Mouse (Mus musculus) kidney, adult 18-20 months (tissue): Measurements from ENCODE around the gene Dlat.

ENCODE experiments used
- DNase-seq: peaks from one replicate; pipeline ENCODE4 v3.0.0; 2021

Gene Dlat

GRCm38 (mm10) chr9:50590856-50591518 lies 68.6 kb downstream of the Dlat start:
- no peak for DNase-seq

- no peak for DNase-seq
These were observed 72.6 kb downstream of the Dlat start for GRCm38 (mm10) chr9:50586955-50587354.

DNA sequence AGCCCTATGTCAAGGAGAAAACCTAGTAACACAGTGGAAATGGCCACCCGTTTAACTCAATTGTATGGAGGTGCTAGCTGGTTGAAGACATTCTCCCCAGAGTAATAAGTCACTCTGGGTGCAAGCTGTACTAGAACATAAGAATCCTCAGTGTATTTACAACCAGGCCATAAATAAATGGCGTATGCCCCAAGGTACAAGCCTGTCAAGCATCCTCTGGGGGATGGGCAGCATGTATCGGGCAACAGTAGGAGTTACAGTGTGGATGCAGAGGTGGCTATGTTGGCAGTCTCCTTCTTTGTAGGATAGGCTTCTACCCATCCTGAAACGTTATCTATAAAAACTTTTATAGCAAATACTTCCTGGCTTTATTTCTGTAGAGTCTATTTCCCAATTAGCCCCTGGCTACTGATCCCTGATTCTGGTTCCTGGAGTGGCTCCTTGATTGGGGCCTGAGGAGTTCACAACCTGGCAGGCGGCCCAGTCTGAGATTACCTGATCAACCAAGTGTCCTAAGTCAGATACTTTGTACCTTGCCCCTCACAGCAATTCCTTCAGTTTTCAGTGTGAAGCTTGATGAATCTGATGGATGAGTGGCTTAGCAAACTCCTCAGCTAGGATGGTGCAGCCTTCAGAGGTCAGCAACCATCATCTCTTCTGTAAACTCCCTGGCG lies 74.3 kb downstream of the Dlat start:
- DNase-seq, result peak; percentile 70
